Mouse (Mus musculus) liver, embryonic 14 days (tissue): ENCODE measurements around the gene Gm10139. TPM values are rescaled to one million over a fixed set of nuclear protein-coding genes. Genes with fewer than 3 reads are reported as not detected.

Experiments used
- polyA plus RNA-seq: library from polyadenylated mRNA; depleted of rRNA; stranded (reverse); fragments of >200 nt; gene quantifications from 2 replicates; pipeline ENCODE4 v1.2.3, GENCODE M21; 2012; rRNA removed

Gene Gm10139
- polyA plus RNA-seq: not detected in 2 replicates

DNA sequence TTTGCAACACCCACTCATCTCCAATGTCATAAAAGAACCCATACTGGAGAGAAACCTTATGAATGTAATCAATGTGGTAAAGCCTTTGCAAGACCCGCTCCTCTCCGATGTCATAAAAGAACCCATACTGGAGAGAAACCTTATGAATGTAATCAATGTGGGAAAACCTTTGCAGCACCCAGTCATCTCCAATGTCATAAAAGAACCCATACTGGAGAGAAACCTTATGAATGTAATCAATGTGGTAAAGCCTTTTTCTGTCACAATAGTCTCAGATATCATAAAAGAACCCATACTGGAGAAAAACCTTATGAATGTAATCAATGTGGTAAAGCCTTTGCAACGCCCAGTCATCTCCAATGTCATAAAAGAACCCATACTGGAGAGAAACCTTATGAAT, at the start of gene Gm10139:
Gene Gm10139, plus strand, starts transcription at position 301 of the 400 bp plus-strand sequence.

Other genes starting within 250 kb of the Gm10139 start
- gene Zfp369, start 233.9 kb upstream of the Gm10139 start, polyA plus RNA-seq: 7.2 and 8.2 TPM in 2 replicates